Mouse (Mus musculus) olfactory bulb, adult 2 months (tissue): ENCODE data around the gene Bco2.

Experiments used
- CTCF ChIP-seq: fragments of 200-500 bp; IDR thresholded peaks from 2 replicates; pipeline ENCODE4 v1.5.1; 2012; ENCODE audit warnings: low read depth, mild to moderate bottlenecking, low read length, moderate library complexity; ENCODE audit not compliant: insufficient read depth
- POLR2A ChIP-seq: fragments of 200-500 bp; IDR thresholded peaks from 2 replicates; pipeline ENCODE4 v1.6.1; 2012; ENCODE audit warnings: mild to moderate bottlenecking, low read depth, low read length, moderate library complexity; ENCODE audit not compliant: insufficient read depth

- TF ChIP-seq CTCF (no peak), POLR2A (no peak)
These were observed 57.9 kb downstream of the Bco2 start for GRCm38 (mm10) chr9:50497076-50497475.
